Mouse (Mus musculus) stomach, postnatal 0 days (tissue): ENCODE measurements around the gene H2-Q10.

Experiments
- CTCF ChIP-seq: IDR thresholded peaks from 2 replicates; pipeline ENCODE4 v1.5.1; 2016; ENCODE audit warnings: antibody characterized with exemption, low read depth, mild to moderate bottlenecking, moderate library complexity
- EP300 ChIP-seq: optimal IDR thresholded peaks from 2 replicates; pipeline ENCODE3; 2016; ENCODE audit warnings: antibody characterized with exemption

DNA sequence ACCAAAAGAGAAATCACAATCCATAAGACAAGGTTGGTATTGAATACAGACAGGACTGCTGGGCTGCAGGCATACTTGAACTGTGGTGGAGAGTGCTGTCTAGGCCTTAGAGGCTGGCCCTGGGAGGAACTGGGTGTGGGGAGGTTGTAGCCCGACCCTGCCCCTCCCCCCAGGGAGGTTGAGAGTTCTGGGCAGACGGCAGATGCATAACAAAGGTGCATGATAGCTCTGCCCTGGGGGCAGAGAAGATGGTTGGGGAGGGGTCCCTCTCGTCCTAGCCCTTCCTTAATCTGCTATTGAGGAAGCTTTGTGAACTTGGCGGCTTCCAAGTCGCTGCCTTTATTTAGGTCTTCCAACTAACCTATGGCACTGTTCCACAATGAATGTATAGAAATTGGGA is 34.0 kb downstream of the H2-Q10 start:
- TF ChIP-seq EP300, result no peak
- no peak for TF ChIP-seq CTCF
